ENCODE assay signal across 15 mouse cellular contexts in genomic region chr6:114448888-114449287, GRCm38 (mm10). TPM values are rescaled to one million over a fixed set of nuclear protein-coding genes. Genes with fewer than 3 reads are reported as not detected.
A peak's percentile ranks its signal among the peaks of the same experiment; 100 is the strongest.
DNase-seq lines count a peak whose midpoint lies in the region; ATAC-seq and TF ChIP-seq lines count a peak whose summit lies in the region.
"Had no signal": no experiment of that assay in that cellular context is flagged by ENCODE, and none has a peak within 500 bp of the region (broad histone marks: within the 10 kb centered on the region; RNA-seq: fewer than 3 reads in every experiment).

No protein-coding gene starts in this region.

- intact Hi-C loops in left cerebral cortex, postnatal 36 days (cut with DNase I), result loop anchor here (5.0 kb wide), 1 partner anchor 82 kb away; no protein-coding TSS in a partner anchor

- H3K4me2 ChIP-seq in heart, embryonic 12.5 days, result no peak overlapping the region
- H3K4me2 ChIP-seq: liver, embryonic 15.5 days had no signal

- WGBS in heart, embryonic 12.5 days, result 62% methylated on average over 9 of the region's 9 CpGs
- 59% methylated on average over 9 of the region's 9 CpGs for WGBS in thymus, adult 2 months

- peaks cover 15% of the 10 kb centered on the region; the same call in 1 of the 2 replicates for H3K27me3 ChIP-seq in heart, embryonic 12.5 days (replicated peaks)
- H3K27me3 ChIP-seq in thymus, adult 2 months (ENCODE audit: control insufficient read depth, insufficient read depth, low read length), result no peaks in the 10 kb centered on the region
- H3K27me3 ChIP-seq: liver, embryonic 15.5 days had no signal

- H3K4me1 ChIP-seq in heart, embryonic 12.5 days (replicated peaks), result no peaks in the 10 kb centered on the region
- H3K4me1 ChIP-seq in thymus, adult 2 months (replicated peaks; ENCODE audit: control insufficient read depth, insufficient read depth, low read length), result no peaks in the 10 kb centered on the region
- H3K4me1 ChIP-seq: forebrain, embryonic 10.5 days; liver, embryonic 15.5 days had no signal

- no peaks in the 10 kb centered on the region for H3K9me3 ChIP-seq in heart, embryonic 12.5 days (replicated peaks)
- H3K9me3 ChIP-seq: forebrain, embryonic 10.5 days; hindbrain, embryonic 10.5 days; liver, embryonic 15.5 days had no signal

- H3K27ac ChIP-seq in heart, embryonic 12.5 days (ENCODE audit: poor library complexity, severe bottlenecking), result no peak overlapping the region
- H3K27ac ChIP-seq in thymus, adult 2 months (ENCODE audit: control insufficient read depth, insufficient read depth, low read length), result no peak overlapping the region
- H3K27ac ChIP-seq: forebrain, embryonic 10.5 days; hindbrain, embryonic 10.5 days; kidney, postnatal 0 days; liver, embryonic 15.5 days had no signal

- no peak overlapping the region for H3K9ac ChIP-seq in heart, embryonic 12.5 days
- H3K9ac ChIP-seq: liver, embryonic 15.5 days had no signal

- no peak for ATAC-seq in heart, embryonic 12.5 days (ENCODE audit: insufficient number of reproducible peaks, low FRiP score)
- ATAC-seq in megakaryocyte progenitor cell, adult 5-6 weeks (replicated peaks; ENCODE audit: poor library complexity), result no peak

- no peak overlapping the region for H3K4me3 ChIP-seq in heart, embryonic 12.5 days
- H3K4me3 ChIP-seq in thymus, adult 2 months (ENCODE audit: control insufficient read depth, insufficient read depth, low read length), result no peak overlapping the region
- H3K4me3 ChIP-seq: forebrain, embryonic 10.5 days; hindbrain, embryonic 10.5 days; liver, embryonic 15.5 days had no signal

- TF ChIP-seq POLR2A in thymus, adult 2 months (IDR thresholded peaks at IDR 0.05; ENCODE audit: control insufficient read depth, extremely low read depth, insufficient read depth, low read length, poor library complexity), result no peak

- peak; percentile 33 for DNase-seq in heart, adult 8-10 months (ENCODE audit: low spot score)
- DNase-seq in brain, adult 2 months (ENCODE audit: low read depth, low spot score), result peak; percentile 94
- DNase-seq in layer of hippocampus, adult 11-12 months (ENCODE audit: low spot score), result peak; percentile 68
- DNase-seq in left cerebral cortex, postnatal 36 days (ENCODE audit: low spot score in 2 of 2), result peak; percentile 82
- DNase-seq in cerebellum, adult 18-20 months, result no peak
- no peak for DNase-seq in thymus, adult 2 months
- DNase-seq: adrenal gland, adult 8-10 months; cerebellum, adult 9-11 months; thymus, adult 18-20 months had no signal

- H3K36me3 ChIP-seq in heart, embryonic 12.5 days, result no peaks in the 10 kb centered on the region
- H3K36me3 ChIP-seq in thymus, adult 2 months (ENCODE audit: control insufficient read depth, insufficient read depth, low read length), result no peaks in the 10 kb centered on the region
- H3K36me3 ChIP-seq: forebrain, embryonic 10.5 days; hindbrain, embryonic 10.5 days; liver, embryonic 15.5 days had no signal

- TF ChIP-seq CTCF in thymus, adult 2 months (IDR thresholded peaks at IDR 0.05; ENCODE audit: borderline replicate concordance, control insufficient read depth, extremely low read depth, insufficient read depth, low read length, poor library complexity), result no peak

RNA-seq across cellular contexts. Expression of gene Hrh1, which starts 51.2 kb away (rescaled TPM):
- total RNA-seq in heart, adult 8-10 months (2022), result under 1 TPM; 0.31 to 0.69 (median 0.49) TPM
- not detected in 2 replicates for polyA plus RNA-seq in heart, embryonic 12.5 days (2016; fragmentation: Nextera tagmentation; extraction: Ambion mirVana)
- 10 to 100 TPM; 21.0 to 23.1 TPM for total RNA-seq in left cerebral cortex, postnatal 36 days (2021)
- total RNA-seq in megakaryocyte progenitor cell, adult 5-6 weeks (2015), result 0.17 TPM in 1 of 2 replicates, not detected in the other
- 0.17 TPM in 1 of 2 replicates, not detected in the other for total RNA-seq in megakaryocyte progenitor cell, adult 5-6 weeks (2017)
- 0.27 and 0.32 TPM in 2 replicates for polyA plus RNA-seq in thymus, adult 2 months (2012; rRNA removed)

Comparison
In these comparisons a context has a peak if more than half of its experiments do, and no peak if none do; other contexts are left out.
1. DNase-seq: peak in heart, adult 8-10 months (single experiment), brain, adult 2 months (single experiment), layer of hippocampus, adult 11-12 months (single experiment) and left cerebral cortex, postnatal 36 days (2 of 2); none in cerebellum, adult 18-20 months (0 of 2) and thymus, adult 2 months (single experiment).
2. RNA of gene Hrh1, which starts 51.2 kb away (total RNA-seq): 21.0 to 23.1 TPM in left cerebral cortex, postnatal 36 days; 0.31 to 0.69 TPM in heart, adult 8-10 months and 0.17 TPM in megakaryocyte progenitor cell, adult 5-6 weeks; every median in the first group is over 10 times any median in the second.